Mouse (Mus musculus) cerebellum, postnatal 36 days (tissue): ENCODE measurements at regions not wholly inside any gene's neighbourhood (a gene's known extent, or its start where the extent isn't known, plus 50 kb on each side); places are given as distances from the start of the nearest gene placed in this dataset.

Experiments used
- DNase-seq, 2 experiments: peaks; one replicate each; pipeline ENCODE4 v3.0.0; 2021 to 2022; ENCODE audit warnings: mixed read lengths in 2 of 2

- DNase-seq, result no peak
Observed at GRCm38 (mm10) chr6:97741427-97741826, 65.4 kb upstream of the Mitf start.

GRCm38 (mm10) chr6:97740851-97741201 is 66.0 kb upstream of the Mitf start:
- no peak for DNase-seq

- peak; percentile 44 to 55 for DNase-seq
Observed at GRCm38 (mm10) chr6:97740107-97740850, 66.6 kb upstream of the Mitf start.

GRCm38 (mm10) chr6:97738846-97739245 is 68.0 kb upstream of the Mitf start:
- DNase-seq, result no peak

- DNase-seq, result no peak
Observed at GRCm38 (mm10) chr6:97730835-97731234, 76.0 kb upstream of the Mitf start.

GRCm38 (mm10) chr6:97718184-97718910 is 88.5 kb upstream of the Mitf start:
- no peak for DNase-seq

GRCm38 (mm10) chr6:97707401-97707800 is 90.1 kb upstream of the Frmd4b start:
- DNase-seq, result no peak

- no peak for DNase-seq
Observed at GRCm38 (mm10) chr6:97704361-97704760, 87.0 kb upstream of the Frmd4b start.

- DNase-seq, result no peak
Observed at GRCm38 (mm10) chr6:97699752-97700098, 82.4 kb upstream of the Frmd4b start.

GRCm38 (mm10) chr6:97699054-97699751 is 81.9 kb upstream of the Frmd4b start:
- DNase-seq, result no peak

- DNase-seq, result no peak
Observed at GRCm38 (mm10) chr6:97693281-97693680, 75.9 kb upstream of the Frmd4b start.

- DNase-seq, result no peak
Observed at GRCm38 (mm10) chr6:97691136-97691535, 73.8 kb upstream of the Frmd4b start.

GRCm38 (mm10) chr6:97684335-97684734 is 67.0 kb upstream of the Frmd4b start:
- no peak for DNase-seq

- DNase-seq, result no peak
Observed at GRCm38 (mm10) chr6:97682213-97682612, 64.9 kb upstream of the Frmd4b start.

- no peak for DNase-seq
Observed at GRCm38 (mm10) chr6:97675181-97675756, 57.9 kb upstream of the Frmd4b start.

- DNase-seq, result no peak
Observed at GRCm38 (mm10) chr6:97666818-97667629, 49.7 kb upstream of the Frmd4b start.
